Mouse (Mus musculus) c-Kit-positive CD71-positive TER-119-negative erythroid progenitor cells, embryonic 14.5 days (primary cell): ENCODE results near the gene Lsamp.
A peak's percentile ranks its signal among the peaks of the same experiment; 100 is the strongest.

Source experiments
- DNase-seq: peaks from one replicate; pipeline ENCODE4 v3.0.0-alpha.2; 2013; ENCODE audit warnings: low read depth

Lsamp gene

GRCm38 (mm10) chr16:41242841-41243240, 1258.7 kb downstream of the Lsamp start:
- DNase-seq, result no peak

DNA sequence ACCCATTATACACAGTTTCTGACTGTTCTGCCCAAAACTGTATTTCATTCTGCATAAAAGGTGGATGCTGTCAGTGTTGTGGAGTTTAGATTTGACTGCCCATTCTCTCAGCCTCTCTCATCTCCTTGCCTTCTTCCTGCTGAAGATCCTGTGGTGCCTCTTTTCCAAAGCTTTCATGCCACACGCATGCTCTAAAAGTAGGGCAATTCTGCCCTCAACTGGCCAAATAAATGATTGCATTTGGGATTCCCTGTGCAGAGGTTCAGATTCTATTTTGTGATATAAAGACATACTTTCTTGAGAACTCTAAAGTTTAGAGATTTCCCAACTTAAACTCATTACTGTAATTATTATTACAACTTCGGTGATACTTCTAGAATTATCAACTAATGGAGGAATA, 1260.5 kb downstream of the Lsamp start:
- DNase-seq, result no peak

DNA sequence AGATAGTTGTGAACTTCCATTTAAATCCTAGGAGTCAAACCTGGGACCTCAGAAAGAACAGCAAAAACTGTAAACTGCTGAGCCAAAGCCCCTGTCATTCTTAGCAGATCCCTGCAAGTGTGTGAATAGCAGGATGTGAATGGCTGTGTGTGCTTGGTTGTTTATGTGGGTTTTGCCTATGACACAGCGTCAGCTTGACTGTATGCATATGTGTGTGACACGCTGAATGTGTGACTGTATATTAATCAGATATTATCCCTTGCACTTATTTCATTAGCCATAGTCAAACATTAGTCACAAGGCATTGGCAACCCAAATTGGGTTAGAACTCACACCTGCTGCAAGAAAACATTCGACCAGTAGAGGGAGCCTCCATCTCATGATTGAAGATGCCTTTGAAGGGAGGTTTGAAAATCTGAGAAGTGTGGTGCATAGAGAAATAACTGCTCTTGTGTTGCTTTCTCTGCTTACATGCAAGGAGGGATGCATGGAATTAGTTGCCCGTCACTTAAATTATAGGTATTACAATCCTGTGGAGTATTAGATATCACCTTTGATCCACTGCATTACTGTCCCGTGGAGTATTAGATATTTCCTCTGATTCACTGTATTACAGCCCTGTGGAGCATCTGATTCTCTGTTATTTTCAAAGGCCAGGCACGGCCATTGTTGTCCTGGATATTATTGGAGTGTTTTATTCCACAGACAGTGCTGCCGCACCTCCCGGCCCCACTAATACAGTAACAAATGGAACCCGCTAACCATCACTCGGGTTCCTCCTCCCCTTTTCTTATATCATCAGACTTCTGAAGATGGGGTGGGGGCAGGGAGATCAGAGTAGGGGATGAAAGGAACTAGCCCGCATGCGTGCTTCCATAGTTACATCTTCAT, 1274.2 kb downstream of the Lsamp start:
- peak; percentile 4 for DNase-seq

DNA sequence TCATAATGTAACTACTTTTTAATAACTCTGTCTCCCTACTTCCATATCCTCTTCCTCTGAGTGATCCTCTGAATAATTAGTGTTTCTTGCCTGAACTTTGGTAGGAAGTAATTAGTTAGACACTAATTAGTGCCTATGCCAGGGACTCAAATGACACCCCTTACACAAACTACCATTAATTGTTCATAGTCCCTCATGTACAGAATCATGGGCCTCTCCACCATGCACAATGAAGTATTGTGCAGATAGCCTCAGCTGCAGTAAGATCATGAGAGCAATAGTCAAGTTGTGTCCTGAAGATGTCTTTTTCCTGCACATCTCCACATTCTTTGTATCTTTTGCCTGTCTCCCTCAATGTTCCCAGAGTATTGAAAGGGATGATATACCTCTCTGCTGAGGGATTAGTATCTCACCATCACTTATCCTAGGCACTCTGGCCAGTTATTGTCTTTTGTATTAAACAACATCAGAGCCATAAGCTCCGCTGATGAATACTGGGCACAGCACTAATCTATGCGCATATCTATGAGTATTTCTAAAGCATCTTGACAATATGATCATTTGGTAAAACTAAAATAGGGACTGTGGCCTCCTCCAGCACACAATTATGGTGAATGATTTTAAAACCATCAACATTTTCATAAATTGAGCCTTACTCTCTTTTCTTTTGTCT, 1292.0 kb downstream of the Lsamp start:
- DNase-seq, result no peak

DNA sequence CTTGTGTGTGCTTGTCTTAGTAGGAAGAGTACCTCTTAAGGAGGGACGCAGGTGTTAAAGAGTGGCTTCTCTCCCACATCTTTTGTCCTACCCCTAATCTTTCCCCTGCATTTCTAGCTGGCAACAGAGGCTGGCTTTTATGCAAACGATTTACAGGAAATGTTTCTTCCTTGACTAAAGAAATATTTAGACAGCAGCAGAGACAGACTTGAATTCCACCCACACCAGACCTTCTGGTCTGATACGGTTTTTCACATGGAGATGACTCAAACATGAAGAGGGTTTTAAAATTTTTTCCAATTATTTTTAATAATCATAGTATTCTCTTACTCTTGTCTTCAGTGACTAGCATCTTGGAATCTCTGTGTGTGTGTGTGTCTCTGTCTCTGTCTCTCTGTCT, 1333.8 kb downstream of the Lsamp start:
- DNase-seq, result no peak

DNA sequence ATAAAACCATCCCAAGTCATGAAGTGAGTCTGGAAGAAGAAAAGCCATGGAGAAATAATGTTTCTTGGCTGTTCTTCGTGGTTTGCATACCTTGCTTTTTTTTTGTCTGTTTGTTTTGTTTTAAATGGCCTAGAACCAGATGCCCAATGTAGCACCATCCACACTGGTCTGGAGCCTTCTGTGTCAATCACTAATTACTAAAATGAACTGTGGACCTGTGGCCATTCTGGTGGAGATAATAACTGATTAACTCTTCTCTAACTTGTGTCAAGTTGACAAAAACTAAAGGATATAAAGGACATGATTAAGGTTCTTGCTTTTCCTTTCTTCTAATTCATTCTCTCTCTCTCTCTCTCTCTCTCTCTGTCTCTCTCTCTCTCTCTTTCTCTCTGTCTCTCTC, 1359.3 kb downstream of the Lsamp start:
- DNase-seq, result no peak

DNA sequence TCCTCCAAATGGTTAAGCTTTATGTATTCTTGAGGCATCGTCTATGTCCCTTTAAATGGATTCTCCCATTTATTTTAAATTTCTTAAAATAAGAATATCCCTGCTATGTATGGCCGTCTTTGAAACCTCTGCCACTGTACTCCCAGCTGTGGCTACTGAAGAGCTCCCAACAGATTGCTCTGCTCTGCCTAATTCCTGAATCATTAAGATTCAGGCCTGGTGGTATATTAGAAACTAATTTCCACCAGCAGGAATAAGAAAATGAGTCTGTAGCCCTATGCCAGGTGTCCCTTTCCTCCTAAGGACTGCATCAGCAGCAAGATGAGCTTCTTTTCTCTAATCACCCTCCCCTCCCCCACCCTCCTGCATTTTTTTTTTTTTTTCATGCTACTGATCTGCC, 1381.0 kb downstream of the Lsamp start:
- no peak for DNase-seq

- DNase-seq, result no peak
Measured at GRCm38 (mm10) chr16:41383702-41384101, 1399.5 kb downstream of the Lsamp start.

DNA sequence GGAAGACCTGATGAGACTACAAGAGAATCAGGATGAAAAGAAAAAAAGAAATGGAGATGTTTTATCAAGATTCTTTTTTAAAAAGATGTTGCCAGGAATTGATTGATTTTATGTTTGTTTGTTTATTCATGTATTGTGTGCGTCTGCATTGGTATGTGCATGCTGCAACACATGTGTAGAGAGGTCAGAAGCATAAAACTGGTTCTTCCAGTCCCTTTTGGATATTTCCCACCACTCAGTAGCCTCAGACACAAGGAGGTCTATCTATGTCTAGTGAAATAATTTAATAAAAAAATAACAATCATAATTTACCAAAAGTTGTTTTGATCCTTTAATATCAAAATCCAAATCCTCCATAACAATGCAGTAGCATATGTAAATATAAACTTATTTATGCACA, 1400.1 kb downstream of the Lsamp start:
- DNase-seq, result no peak

DNA sequence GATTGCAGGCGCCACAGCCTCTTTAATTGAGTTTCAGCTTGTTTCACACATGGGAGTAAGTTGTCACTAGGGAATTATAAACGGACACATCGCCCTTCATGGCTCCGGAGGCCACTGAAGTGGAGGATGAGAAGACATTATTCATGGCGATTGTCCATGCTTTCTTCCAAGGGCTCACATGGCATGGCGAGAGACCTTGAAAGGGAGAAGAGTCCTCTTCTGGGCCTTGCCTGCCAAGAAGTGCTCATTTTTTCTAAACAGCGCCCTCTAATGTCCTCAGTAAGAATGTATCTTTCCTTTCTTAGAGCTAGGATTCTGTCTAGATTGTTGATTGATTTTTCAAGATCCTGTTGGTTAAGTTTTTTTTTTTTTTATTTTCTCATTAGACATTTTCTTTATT, 1424.7 kb downstream of the Lsamp start:
- DNase-seq, result no peak

DNA sequence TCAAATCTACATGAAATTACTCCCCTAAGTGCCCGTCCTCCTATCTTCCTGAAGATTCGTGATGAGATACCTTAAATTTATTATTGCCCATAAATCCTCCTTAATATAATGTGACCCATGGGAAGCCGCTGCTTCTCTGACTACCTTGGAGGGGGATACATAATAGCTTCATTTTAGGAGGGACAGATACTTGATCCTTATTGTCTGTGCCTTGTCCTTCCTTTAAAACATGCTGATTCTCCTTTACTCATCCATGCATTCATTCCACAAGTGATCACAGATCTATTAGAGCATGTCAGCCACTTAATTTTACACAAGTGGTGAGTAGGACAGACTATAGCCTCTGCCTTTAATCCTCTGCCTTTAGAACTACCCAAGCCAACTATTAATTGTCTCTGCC, 1426.5 kb downstream of the Lsamp start:
- DNase-seq, result no peak

DNA sequence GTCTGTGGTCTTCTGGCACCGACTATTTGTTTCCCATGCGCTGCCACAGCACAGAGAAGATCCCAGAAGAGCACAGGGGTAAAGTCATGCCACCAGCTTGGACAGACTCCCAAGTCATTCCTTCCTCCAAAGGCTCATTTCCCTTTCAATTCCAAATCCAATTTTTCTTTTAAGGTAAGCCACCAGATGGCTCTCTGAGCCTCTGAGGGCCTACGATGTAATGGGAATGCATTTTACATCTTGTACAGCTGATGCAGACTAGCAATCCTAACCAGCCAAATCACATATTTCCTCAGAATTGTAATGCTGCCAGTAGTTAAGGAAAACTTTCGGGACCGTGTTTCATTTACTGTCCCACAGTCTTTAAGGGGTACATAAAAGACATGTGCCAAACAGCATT, 1433.2 kb downstream of the Lsamp start:
- no peak for DNase-seq

DNA sequence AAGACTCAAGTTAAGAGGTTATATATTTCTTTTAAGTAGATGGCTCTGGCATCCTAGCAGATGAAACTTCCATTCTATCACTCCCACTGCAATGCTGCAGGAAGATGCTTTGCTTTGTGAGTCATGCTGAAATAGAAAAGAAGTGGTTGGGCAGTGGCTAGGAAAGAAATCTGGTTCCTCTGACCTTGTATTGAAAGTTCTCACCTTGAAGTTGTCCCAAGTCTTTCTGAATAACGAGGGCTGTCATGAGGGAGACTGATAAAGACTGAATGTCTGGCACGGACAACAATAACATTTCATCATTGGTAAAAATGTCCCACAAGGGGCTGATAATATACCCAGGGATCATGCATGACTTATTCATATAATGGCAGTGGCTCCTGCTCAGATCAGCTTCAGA, 1483.2 kb downstream of the Lsamp start:
- DNase-seq, result no peak

DNA sequence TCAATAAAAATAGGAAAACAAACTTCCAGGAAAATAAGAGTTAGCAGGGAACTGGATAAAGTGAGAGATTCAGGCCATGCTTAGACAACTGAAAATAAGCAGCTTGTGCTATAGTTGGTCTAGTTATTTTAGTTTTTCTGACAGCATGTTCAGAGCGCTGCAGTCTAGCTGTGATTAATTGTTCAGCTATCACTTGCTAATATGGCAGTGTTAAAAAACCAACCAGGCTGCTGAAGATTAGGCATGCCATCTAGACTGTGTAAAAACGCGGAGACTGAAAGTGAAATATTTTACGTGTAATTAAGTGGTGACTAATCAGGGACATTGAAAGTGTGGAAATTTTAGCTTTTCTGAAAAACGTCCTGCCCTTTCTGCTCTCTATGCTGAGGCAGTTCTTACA, 1494.5 kb downstream of the Lsamp start:
- DNase-seq, result no peak

DNA sequence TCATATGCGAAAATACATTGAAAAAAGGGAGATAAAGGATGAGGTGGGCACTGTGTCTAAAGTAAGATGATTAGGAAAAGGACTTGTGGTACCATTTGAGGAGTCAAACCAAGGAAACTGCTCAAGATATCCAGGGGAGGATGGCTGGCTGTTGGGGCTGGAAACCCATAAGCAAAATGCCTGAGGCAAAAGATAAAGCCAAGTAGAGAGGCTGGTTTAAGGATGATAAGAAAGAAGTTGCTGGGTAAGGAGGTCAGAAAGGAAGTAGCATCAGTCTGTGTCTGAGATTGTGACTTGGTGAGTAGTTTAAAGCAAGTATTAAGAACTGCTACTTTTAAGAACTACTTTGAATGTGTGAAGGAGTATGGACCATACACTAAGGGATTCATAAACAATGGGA, 1497.7 kb downstream of the Lsamp start:
- DNase-seq, result no peak

- no peak for DNase-seq
Measured at GRCm38 (mm10) chr16:41510915-41511552, 1526.9 kb downstream of the Lsamp start.

GRCm38 (mm10) chr16:41521566-41521965, 1537.4 kb downstream of the Lsamp start:
- DNase-seq, result no peak

DNA sequence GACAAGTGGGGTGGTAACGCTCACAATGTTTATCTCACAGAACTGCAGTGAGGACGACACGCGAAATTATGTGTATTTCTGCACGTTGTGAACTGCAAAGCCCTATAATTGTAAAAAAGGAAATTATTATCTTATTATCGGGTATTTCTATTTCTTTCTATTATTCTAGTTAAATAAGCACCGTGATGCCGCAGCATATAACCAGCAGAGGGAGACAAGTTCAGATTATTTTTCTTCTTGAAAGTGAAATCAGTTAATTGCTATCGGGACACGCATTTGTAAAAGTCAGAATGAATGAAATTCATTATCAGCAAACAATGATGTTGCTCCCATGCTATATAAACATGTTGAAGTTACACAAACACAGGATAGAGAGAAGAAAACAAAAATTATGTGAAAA, 1540.1 kb downstream of the Lsamp start:
- DNase-seq, result no peak

GRCm38 (mm10) chr16:41532661-41533551, 1548.7 kb downstream of the Lsamp start:
- no peak for DNase-seq

DNA sequence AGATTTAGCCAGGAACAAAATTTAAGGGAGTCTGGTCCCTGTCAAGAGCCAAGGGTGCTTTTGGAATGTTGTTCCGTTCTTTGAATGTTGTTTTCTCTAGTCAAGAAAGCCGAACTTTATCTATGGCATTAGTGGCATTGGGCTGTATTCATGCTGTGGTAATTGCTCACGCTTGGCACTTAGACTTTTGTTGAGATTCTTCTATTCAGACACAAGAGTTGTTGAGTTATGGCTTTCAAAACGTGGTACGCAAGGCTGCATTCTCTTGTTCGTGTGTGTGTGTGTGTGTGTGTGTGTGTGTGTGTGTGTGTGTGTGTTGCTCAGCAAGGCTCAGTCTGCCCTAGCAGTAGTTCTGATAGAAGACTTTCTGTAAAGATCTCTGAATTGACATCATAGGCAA, 1549.5 kb downstream of the Lsamp start:
- no peak for DNase-seq

DNA sequence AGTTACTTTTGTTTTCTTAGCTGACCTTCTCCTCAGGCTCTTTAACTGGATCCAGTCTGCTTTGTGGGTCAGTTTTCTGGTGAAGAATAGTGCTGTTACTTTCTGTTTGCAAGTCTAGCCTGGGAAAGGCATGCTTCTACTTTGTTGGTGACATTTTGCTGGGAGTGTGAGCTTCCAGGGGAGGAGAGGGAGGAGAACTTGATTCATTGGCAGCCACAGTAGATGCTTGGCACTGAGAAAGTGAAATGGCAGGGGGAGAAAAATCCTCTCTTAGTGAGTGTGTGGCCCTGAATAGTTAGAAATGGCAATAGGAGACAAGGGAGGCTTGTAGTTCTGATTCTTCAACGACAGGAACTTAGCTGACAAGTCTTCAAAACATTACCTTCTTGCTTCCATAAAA, 1551.6 kb downstream of the Lsamp start:
- DNase-seq, result no peak

DNA sequence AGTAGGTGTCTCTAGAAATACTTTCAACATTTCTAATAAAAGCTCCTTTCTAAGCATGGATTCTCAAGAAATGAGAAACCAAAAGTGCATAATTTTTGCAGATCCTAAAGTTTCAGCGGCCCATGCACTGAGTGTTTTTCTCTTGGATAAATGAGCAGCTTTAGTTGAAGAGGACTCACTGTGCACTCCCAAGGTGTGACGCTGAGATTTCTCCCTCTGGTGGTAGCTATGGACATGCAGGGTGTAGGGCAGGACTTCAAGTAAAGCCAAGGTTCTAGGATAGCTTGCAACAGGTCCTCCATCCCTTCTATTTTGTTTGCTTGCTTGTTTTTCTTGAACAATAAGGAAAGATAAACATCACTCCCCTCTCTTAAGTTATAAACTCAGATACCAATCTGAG, 1558.5 kb downstream of the Lsamp start:
- no peak for DNase-seq
